Mouse (Mus musculus) A20 (cell line): ENCODE measurements at regions not wholly inside any gene's neighbourhood (a gene's known extent, or its start where the extent isn't known, plus 50 kb on each side); places are given as distances from the start of the nearest gene placed in this dataset.

Source experiments
- DNase-seq: peaks from one replicate; pipeline ENCODE4 v3.0.0-alpha.2; 2011; ENCODE audit warnings: low read depth, low spot score

DNA sequence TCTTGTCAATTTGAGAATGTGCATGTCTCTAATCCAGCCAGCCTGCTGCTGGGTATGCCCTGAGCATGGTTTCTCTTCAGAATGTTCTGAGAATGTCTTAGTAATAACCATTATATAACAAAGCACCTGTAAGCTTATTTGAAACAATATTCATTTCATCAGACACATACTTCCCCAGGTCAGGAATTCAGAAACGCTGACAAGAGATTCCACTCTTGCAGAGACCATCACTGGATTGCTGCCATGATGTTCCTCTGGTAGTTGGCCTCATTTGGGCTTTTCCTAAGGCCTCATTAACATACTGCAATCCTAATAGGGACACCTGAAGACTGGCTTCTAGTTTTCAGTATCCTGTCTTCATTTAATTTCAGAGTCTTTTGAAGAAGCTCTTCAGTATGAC, 642.5 kb upstream of the Adamts5 start:
- no peak for DNase-seq

DNA sequence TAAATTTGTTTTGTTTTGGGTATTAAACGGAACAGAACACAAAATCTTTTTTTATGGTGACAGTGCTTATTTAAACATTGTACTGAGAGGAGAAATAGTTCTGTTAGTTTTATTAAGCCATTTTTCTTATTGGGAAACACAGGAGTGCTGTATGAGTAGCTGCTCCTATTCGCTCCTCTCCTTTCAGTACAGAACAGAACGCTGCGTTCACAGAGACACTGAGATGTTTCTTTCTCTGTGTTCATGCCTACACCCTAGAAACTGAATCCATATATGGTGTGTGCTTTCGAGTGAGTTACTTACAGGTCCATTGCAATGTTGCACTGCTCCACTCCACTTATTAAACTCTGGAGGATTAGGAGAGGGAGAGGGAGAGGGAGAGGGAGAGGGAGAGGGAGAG, 634.9 kb upstream of the Adamts5 start:
- no peak for DNase-seq

- no peak for DNase-seq
Observed at GRCm38 (mm10) chr16:86524135-86524534, 622.5 kb upstream of the Adamts5 start.

DNA sequence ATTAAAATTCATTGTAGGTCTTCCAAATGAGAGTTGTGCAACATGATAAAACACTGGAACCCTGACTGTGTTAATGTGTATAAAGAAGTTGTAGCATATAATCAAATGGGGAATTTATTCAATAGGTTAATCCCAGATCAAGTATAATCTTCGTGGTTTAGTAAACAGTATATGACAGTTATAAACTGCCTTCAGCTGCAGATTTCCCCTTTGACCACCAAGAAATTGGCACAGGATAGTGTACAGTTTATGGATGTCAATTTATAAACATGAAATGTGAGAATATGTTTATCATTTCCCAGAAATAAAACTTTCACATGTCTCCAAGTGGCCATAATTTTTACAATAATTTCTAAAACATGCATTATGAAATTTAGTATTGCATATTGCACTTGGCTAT, 615.3 kb upstream of the Adamts5 start:
- no peak for DNase-seq

- DNase-seq = no peak
Observed at GRCm38 (mm10) chr16:86516144-86516543, 614.5 kb upstream of the Adamts5 start.

- no peak for DNase-seq
Observed at GRCm38 (mm10) chr16:86501074-86501952, 599.7 kb upstream of the Adamts5 start.

- peak; percentile 1 for DNase-seq
Observed at GRCm38 (mm10) chr16:86475145-86475544, 573.5 kb upstream of the Adamts5 start.

DNA sequence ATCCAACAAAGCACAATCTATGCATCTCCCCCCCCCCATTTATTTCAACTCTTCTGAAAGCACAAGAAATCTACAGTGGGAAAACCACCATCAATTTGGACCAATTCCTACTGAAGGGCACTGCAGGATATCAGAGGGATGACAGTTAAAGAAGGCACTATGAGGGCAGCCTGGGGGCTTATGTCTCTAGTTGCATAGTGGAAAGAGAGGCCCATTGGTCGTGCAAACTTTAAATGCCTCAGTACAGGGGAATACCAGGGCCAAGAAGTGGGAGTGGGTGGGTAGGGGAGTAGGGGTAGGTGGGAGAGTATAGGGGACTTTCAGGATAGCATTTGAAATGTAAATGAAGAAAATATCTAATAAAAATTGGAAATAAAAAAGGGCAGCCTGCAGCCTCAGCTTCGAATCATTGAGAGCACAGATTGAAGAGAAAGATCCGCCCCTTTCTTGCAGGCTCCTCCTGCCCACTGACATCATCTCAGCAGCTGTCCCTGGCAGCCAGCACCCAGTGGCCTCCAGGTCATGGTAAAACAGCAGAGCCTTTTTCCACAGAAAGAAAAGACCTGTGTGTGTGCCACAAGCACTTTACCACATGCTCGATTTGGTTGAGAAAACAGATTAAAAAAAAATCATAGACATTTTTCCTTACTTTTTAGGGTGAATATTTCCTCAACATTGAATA, 571.6 kb upstream of the Adamts5 start:
- DNase-seq = no peak

DNA sequence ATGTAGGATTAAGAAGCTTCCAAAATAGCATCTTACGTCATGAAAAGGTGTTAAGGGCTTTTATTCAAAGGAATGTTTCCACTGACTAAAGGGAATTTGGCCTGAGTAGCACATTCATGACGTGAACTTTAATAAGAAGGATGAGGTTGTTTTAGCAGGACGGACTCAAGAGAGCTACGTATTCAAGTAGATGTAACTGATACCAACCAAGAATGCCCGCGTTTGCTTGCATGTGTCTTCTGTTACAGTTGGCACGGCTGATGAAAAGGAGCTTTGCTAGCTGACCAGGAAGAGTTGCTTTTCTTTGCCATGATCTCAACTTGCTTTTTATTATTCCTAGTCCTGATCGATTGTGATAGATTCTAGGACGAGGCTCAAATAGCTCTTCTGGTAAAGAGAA, 559.4 kb upstream of the Adamts5 start:
- no peak for DNase-seq

DNA sequence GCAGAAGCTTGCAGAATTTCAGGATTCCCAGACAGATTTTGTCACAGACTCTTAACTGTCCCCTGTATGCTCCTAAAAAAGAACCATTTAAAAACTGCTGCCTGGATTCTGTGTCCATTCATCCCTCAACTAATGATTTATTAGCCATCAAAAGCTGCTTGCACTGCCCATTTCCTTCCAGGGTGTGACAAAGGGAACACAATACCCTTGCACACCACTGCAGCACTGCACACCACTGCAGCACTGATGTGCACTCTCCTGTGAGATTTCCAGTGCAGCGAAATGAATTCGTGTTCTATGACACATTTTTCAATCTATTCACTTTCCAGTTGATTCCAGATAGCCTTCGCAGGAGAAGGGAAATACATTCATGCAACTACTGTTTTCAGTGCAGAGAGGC, 555.0 kb upstream of the Adamts5 start:
- DNase-seq = no peak

GRCm38 (mm10) chr16:86454810-86455209, 553.2 kb upstream of the Adamts5 start:
- DNase-seq = no peak

GRCm38 (mm10) chr16:86454031-86454430, 552.4 kb upstream of the Adamts5 start:
- no peak for DNase-seq

DNA sequence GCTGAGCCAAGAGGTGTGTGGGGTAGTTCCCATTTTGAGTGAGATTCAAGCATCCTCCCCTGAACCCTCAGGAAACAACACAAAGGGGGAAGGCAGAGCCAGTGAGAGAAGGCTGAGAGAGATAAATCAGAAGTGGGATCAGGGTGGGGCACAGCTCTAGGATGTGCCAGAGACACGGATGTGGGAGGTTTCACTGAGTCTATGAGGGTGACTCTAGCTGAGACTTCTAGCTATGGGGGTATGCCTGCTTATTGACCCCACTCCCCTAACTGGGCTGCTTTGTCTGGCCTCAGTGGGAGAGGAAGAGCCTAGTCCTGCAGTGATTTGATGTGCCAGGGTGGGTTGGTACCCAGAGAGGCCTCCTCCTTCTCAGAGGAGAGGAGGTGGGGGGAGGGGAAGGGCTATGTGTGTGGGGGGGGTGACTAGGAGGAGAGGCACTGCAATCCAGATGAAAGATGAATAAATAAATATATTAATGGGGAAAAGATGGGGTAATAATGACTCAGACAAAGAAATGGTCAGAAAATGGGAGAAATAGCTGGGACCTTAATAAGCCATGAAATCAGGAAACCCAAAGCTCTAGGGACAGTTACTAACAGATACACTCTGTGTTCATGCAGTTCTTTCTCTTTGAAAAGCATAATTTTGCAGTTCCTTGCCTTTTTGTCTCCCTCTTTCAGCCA, 547.0 kb upstream of the Adamts5 start:
- DNase-seq = no peak

DNA sequence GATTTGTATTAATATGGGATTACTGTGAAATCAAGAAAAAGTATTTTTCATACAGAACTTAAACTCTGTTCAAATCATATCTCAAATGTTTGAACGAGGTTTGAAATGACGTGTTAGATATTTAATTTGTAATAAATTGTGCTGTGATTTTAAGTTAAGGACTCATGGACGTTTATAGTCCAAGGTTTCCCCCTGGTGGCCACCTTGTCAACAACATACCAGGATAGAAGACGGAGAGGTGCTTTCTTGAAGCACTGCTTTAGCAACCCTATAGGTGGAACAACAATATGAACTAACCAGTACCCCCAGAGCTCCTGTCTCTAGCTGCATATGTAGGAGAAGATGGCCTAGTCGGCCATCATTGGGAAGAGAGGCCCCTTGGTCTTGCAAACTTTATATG, 517.8 kb upstream of the Adamts5 start:
- peak; percentile 35 for DNase-seq

DNA sequence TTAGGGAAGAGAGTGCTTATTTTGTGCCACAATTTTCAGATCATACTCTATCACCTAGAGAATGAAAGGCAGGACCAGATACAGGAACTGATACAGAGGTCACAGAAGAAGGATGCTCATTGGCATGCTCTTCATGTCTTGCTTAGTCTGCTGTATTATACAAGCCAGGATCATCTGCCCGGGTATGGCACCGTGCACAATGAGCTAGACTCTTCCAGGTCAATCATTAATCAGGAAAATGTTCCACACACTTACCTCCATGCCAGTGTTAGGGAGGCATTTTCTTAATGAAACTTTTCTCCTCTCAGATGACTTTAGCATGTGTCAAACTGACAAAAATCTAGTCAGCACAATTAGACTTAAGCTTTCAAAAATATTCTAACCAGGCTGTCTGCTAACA, 502.7 kb upstream of the Adamts5 start:
- DNase-seq = no peak

GRCm38 (mm10) chr16:86401381-86401780, 499.8 kb upstream of the Adamts5 start:
- DNase-seq = no peak

DNA sequence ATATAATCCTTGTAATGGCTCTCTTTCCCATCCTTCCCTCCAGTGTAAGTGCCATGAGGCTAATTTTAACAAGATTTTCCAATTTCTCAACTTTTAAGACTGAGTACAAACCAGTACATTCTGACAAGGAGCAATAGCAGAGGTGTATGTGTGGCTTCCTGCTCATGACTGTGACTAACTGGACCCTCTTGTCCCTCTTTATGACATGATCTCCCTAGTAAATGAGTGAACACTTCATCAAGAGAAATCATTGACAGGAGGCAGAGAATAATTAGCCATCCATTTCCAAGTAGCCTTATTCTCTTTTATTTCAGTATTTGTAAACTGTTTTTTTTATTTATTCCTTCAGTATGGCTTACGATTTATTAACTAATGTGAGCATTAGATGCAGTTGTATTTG, 497.7 kb upstream of the Adamts5 start:
- DNase-seq = no peak

DNA sequence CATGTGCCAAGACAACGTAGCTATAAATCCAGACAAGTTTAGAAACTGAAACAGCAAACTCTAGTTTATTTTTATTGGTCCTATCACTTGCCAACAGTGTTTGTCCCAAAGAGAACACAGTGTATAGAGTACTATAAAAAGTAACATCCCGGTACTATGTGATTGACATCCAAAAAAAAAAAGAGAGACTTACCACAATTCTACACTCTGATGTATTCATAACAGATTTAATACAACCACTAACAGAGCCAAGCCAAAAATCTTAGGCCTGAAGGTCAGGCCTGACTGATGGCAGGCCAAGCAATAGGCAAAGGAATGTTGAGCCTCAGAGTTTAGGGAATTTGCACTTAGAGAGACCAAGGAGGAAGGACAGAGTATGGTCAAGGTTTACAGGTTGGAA, 495.9 kb upstream of the Adamts5 start:
- no peak for DNase-seq

GRCm38 (mm10) chr16:86389063-86389723, 487.6 kb upstream of the Adamts5 start:
- DNase-seq = no peak

GRCm38 (mm10) chr16:86388128-86388527, 486.5 kb upstream of the Adamts5 start:
- no peak for DNase-seq

GRCm38 (mm10) chr16:86377991-86378390, 476.4 kb upstream of the Adamts5 start:
- DNase-seq = no peak

DNA sequence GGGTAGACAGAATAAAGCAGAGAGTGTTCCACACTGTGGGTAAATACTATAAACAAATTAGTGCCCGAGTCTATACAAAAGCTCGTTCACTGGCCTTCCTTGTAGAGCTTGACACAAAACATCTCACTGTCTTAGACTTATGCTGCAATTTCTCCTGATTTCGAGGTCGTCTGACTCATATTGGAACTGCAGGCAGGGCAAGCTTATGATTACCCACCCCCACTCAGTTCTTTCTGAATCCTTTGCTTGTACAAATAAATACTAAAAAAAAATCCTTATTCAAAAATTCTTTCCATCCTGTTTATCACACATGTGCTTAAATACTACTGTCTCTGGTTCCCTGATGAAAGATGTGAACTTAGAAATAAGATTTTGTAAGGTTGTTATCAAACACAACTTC, 470.0 kb upstream of the Adamts5 start:
- DNase-seq = peak; percentile 40
